Mouse (Mus musculus) heart, embryonic 16.5 days (tissue): ENCODE results near the gene C1qtnf4. TPM values are rescaled to one million over a fixed set of nuclear protein-coding genes. Genes with fewer than 3 reads are reported as not detected.
"Not testable (repeated sequence)": the region's sequence is repeated elsewhere in the genome, so short reads cannot be mapped to it uniquely, and the experiment has no call there.

Experiments
- ATAC-seq: fragments of 200-750 bp; cut with Nextera tagmentation; replicated peaks from 2 replicates; pipeline ENCODE4 v1.8.0; 2017; ENCODE audit warnings: moderate number of reproducible peaks; ENCODE audit not compliant: insufficient read depth, low FRiP score; ENCODE audit errors: extremely low read depth
- H3K27ac ChIP-seq: fragments of 300-500 bp; sonication (generic); 2 replicates; pipeline ENCODE4 v1.5.1; 2014; ENCODE audit warnings: mild to moderate bottlenecking, low read length, control low read depth, moderate library complexity
- H3K27me3 ChIP-seq: fragments of 300-500 bp; sonication (generic); 2 replicates; pipeline ENCODE4 v1.6.1; 2014; ENCODE audit warnings: low read length, mixed read lengths; ENCODE audit not compliant: control insufficient read depth, insufficient read depth
- H3K36me3 ChIP-seq: fragments of 300-500 bp; sonication (generic); 2 replicates; pipeline ENCODE4 v1.6.1; 2014; ENCODE audit not compliant: control insufficient read depth, insufficient read depth
- H3K4me1 ChIP-seq: fragments of 300-500 bp; sonication (generic); 2 replicates; pipeline ENCODE4 v1.6.1; 2014; ENCODE audit warnings: low read length, mixed read lengths; ENCODE audit not compliant: control insufficient read depth, insufficient read depth
- H3K4me2 ChIP-seq: fragments of 300-500 bp; sonication (generic); 2 replicates; pipeline ENCODE4 v1.6.1; 2014; ENCODE audit warnings: low read depth, mild to moderate bottlenecking, control low read depth, low read length
- H3K4me3 ChIP-seq: fragments of 300-500 bp; sonication (generic); 2 replicates; pipeline ENCODE4 v1.5.1; 2014; ENCODE audit warnings: mild to moderate bottlenecking, control low read depth, low read length
- H3K9ac ChIP-seq: fragments of 300-500 bp; sonication (generic); 2 replicates; pipeline ENCODE4 v1.6.1; 2014; ENCODE audit warnings: low read length, control low read depth
- H3K9me3 ChIP-seq: fragments of 300-500 bp; sonication (generic); replicated peaks from 2 replicates; pipeline ENCODE4 v1.6.1; 2016; ENCODE audit warnings: low read length; ENCODE audit not compliant: control insufficient read depth
- WGBS: fragments of 180-500 bp; shearing (Covaris S2); extraction: QIAGEN DNeasy Blood & Tissue Kit; methylation state at CpG from one replicate; pipeline ENCODE4 v1.1.7; 2014; 5-methylcytosine and 5-hydroxymethylcytosine counted together
- polyA plus RNA-seq: library from polyadenylated mRNA; unstranded; fragments of >200 nt; fragmentation: Nextera tagmentation; extraction: Ambion mirVana; gene quantifications from 2 replicates; pipeline ENCODE4 v1.2.1, GENCODE M21; 2015

C1qtnf4 gene
- polyA plus RNA-seq, 1 experiment from 2014 or later: 10.8 TPM

GRCm38 (mm10) chr2:90894299-90894677 is 8.6 kb downstream of the C1qtnf4 start:
- H3K9me3 ChIP-seq, ATAC-seq, H3K4me3 ChIP-seq, H3K27ac ChIP-seq, H3K4me1 ChIP-seq, H3K9ac ChIP-seq, H3K27me3 ChIP-seq, H3K4me2 ChIP-seq: not testable (repeated sequence)
- 85% methylated on average over 3 of the region's 3 CpGs for WGBS
- peaks cover 41% of the 10 kb centered on the region for H3K36me3 ChIP-seq

- ATAC-seq: no peak
- Histone ChIP-seq H3K4me1 (peaks cover 18% of the 10 kb centered on the region), H3K9ac (peak overlapping the region; percentile 99), H3K4me3 (peak overlapping the region; percentile 98), H3K36me3 (peaks cover 26% of the 10 kb centered on the region), H3K27me3 (no peaks in the 10 kb centered on the region), H3K4me2 (peak overlapping the region; percentile 86), H3K27ac (peak overlapping the region; percentile 97), H3K9me3 (no peaks in the 10 kb centered on the region)
- 74% methylated on average over 2 of the region's 2 CpGs for WGBS
Measured at GRCm38 (mm10) chr2:90903398-90903797, 17.7 kb downstream of the C1qtnf4 start.

- peak; percentile 92 for ATAC-seq
- Histone ChIP-seq H3K4me3 (peak within 1 kb of the TSS; percentile 98), H3K4me2 (peak within 1 kb of the TSS; percentile 86), H3K27ac (peak within 1 kb of the TSS; percentile 97), H3K36me3 (peaks cover 27% of the 10 kb centered on the region), H3K9ac (peak within 1 kb of the TSS; percentile 99), H3K9me3 (no peaks in the 10 kb centered on the region), H3K4me1 (peaks cover 21% of the 10 kb centered on the region), H3K27me3 (no peaks in the 10 kb centered on the region)
- under 1% methylated on average over 43 of the region's 43 CpGs for WGBS
Measured at GRCm38 (mm10) chr2:90904076-90904855, 18.6 kb downstream of the C1qtnf4 start, which contains the start of the genes Kbtbd4 and Ndufs3. Kbtbd4 (plus strand) TSS chr2:90904740. Ndufs3 (minus strand) TSS chr2:90904827.

GRCm38 (mm10) chr2:90904856-90905224 is 19.2 kb downstream of the C1qtnf4 start:
- peak overlapping the region; percentile 97 for H3K27ac ChIP-seq
- H3K27me3 ChIP-seq: no peaks in the 10 kb centered on the region
- under 1% methylated on average over 21 of the region's 21 CpGs for WGBS
- H3K4me3 ChIP-seq: peak overlapping the region; percentile 98
- peaks cover 32% of the 10 kb centered on the region for H3K36me3 ChIP-seq
- H3K9me3 ChIP-seq: no peaks in the 10 kb centered on the region
- peaks cover 21% of the 10 kb centered on the region for H3K4me1 ChIP-seq
- H3K4me2 ChIP-seq: peak overlapping the region; percentile 70
- peak overlapping the region; percentile 99 for H3K9ac ChIP-seq
- ATAC-seq: no peak; the same call in 1 of the 2 replicates

GRCm38 (mm10) chr2:90906721-90907120 is 21.1 kb downstream of the C1qtnf4 start:
- H3K4me3 ChIP-seq: no peak overlapping the region
- H3K4me2 ChIP-seq: no peak overlapping the region
- H3K27me3 ChIP-seq: no peaks in the 10 kb centered on the region
- no peak for ATAC-seq
- H3K4me1 ChIP-seq: peaks cover 21% of the 10 kb centered on the region
- no peak overlapping the region for H3K27ac ChIP-seq
- WGBS: 93% methylated on average over 2 of the region's 2 CpGs
- H3K36me3 ChIP-seq: peaks cover 38% of the 10 kb centered on the region
- no peak overlapping the region for H3K9ac ChIP-seq
- no peaks in the 10 kb centered on the region for H3K9me3 ChIP-seq

- H3K36me3 ChIP-seq: peaks cover 36% of the 10 kb centered on the region
- ATAC-seq: no peak
Measured at GRCm38 (mm10) chr2:90910861-90911260, 25.2 kb downstream of the C1qtnf4 start.

GRCm38 (mm10) chr2:90911668-90912067 is 26.0 kb downstream of the C1qtnf4 start:
- H3K9me3 ChIP-seq: no peaks in the 10 kb centered on the region
- H3K36me3 ChIP-seq: peaks cover 36% of the 10 kb centered on the region
- H3K27ac ChIP-seq: no peak overlapping the region
- H3K4me3 ChIP-seq: no peak overlapping the region
- H3K9ac ChIP-seq: no peak overlapping the region
- no peak overlapping the region for H3K4me2 ChIP-seq
- H3K27me3 ChIP-seq: no peaks in the 10 kb centered on the region
- H3K4me1 ChIP-seq: peaks cover 24% of the 10 kb centered on the region
- WGBS: 68% methylated on average over 1 of the region's 1 CpGs
- ATAC-seq: no peak

More at GRCm38 (mm10) chr2:90910861-90911260, 25.2 kb downstream of the C1qtnf4 start:
- Histone ChIP-seq H3K27me3 (no peaks in the 10 kb centered on the region), H3K4me3 (no peak overlapping the region), H3K9ac (no peak overlapping the region), H3K4me1 (peaks cover 17% of the 10 kb centered on the region), H3K27ac (no peak overlapping the region), H3K4me2 (no peak overlapping the region), H3K9me3 (no peaks in the 10 kb centered on the region)
- 62% methylated on average over 1 of the region's 1 CpGs for WGBS

GRCm38 (mm10) chr2:90913671-90914070 is 28.0 kb downstream of the C1qtnf4 start:
- Histone ChIP-seq H3K27ac (peak overlapping the region; percentile 30; the same call in 1 of the 2 replicates), H3K36me3 (peaks cover 32% of the 10 kb centered on the region), H3K27me3 (no peaks in the 10 kb centered on the region), H3K4me3 (no peak overlapping the region), H3K9ac (no peak overlapping the region), H3K9me3 (no peaks in the 10 kb centered on the region), H3K4me1 (peaks cover 29% of the 10 kb centered on the region), H3K4me2 (no peak overlapping the region)
- peak; percentile 44; the same call in 1 of the 2 replicates for ATAC-seq
- 21% methylated on average over 2 of the region's 2 CpGs for WGBS

GRCm38 (mm10) chr2:90915516-90915915 is 29.9 kb downstream of the C1qtnf4 start:
- peak overlapping the region; percentile 86; the same call in 1 of the 2 replicates for H3K4me2 ChIP-seq
- H3K9me3 ChIP-seq: no peaks in the 10 kb centered on the region
- 83% methylated on average over 1 of the region's 1 CpGs for WGBS
- H3K4me3 ChIP-seq: no peak overlapping the region
- H3K36me3 ChIP-seq: peaks cover 16% of the 10 kb centered on the region
- H3K27me3 ChIP-seq: no peaks in the 10 kb centered on the region
- H3K27ac ChIP-seq: no peak overlapping the region
- no peak overlapping the region for H3K9ac ChIP-seq
- no peak for ATAC-seq
- H3K4me1 ChIP-seq: peaks cover 26% of the 10 kb centered on the region
